Mouse (Mus musculus) spleen, adult 2 months (tissue): ENCODE measurements around the gene Hmga1.

Source experiments
- CTCF ChIP-seq: fragments of 200-500 bp; IDR thresholded peaks from 2 replicates; pipeline ENCODE4 v1.5.1; 2011; ENCODE audit warnings: mild to moderate bottlenecking, inconsistent platforms; ENCODE audit not compliant: insufficient read depth, insufficient read length, insufficient replicate concordance; ENCODE audit errors: extremely low read depth
- POLR2A ChIP-seq: fragments of 200-500 bp; IDR thresholded peaks from 2 replicates; pipeline ENCODE4 v1.6.1; 2011; ENCODE audit warnings: low read depth, low read length, inconsistent platforms

DNA sequence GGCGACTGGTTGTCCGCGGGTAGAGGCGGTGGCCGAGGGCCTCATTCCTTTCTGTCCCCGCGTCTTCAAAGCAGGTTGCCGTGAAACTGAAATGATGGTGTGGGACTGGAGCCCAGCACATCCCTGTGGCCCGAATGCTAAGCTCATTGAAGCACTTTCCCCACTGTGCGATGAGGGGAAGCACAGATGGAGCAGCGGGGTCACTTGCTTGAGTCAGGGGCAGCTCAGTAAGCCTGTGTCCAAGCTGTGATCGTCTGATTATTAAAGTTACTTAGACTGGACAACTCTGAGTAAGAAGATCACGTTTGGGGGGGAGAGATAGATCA, 9.6 kb downstream of the Hmga1 start:
- TF ChIP-seq POLR2A: no peak
- no peak for TF ChIP-seq CTCF
